Mouse (Mus musculus) thymus, postnatal 4 days (tissue): ENCODE results near the gene Gzmg.
"Not testable (repeated sequence)": the region's sequence is repeated elsewhere in the genome, so short reads cannot be mapped to it uniquely, and the experiment has no call there.

Experiments used
- DNase-seq: peaks from one replicate; pipeline ENCODE4 v3.0.0; 2021

Gzmg gene

DNA sequence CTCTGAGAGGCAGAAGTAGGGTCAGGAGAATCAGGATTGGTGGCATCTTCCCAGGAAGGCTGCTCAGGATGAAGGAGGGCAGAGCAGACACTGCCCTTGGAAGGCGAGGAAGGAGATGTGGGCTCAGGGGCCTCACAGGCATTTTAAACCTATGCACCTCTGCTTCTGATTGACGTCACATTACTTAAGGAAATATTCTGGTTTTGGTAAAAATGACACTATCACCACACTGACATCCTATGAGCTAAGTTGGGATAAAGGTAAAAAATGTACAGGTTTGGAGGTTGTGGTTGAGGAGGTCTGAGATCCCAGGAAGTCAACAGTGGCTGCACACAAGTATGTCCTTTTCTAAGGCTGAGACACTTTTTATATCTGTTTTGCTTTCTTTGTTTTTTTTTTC is at the start of gene Gzmg:
TSS of gene Gzmg (minus strand) at position 101 of the 400 bp plus-strand sequence.
- DNase-seq, result not testable (repeated sequence)

DNA sequence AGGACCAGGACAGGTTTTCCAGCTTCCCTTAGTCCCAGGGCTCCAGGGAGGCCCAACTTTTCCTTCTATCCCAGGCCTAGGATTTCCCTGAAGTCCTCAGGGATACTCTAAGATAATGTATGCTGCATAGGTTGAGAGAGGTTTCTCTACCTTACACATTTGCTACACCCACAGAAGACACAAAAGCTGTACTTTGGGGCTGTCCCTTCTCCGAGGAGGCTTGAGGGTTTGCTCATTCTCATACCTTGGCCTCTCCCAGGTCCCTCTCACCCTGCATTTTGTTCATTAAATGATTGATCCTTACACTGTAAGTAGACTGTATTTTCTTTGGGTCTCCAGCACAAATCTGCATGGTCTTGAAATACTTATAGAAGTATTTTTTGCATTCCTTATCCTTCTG is 46.2 kb upstream of the Gzmg start:
- no peak for DNase-seq

DNA sequence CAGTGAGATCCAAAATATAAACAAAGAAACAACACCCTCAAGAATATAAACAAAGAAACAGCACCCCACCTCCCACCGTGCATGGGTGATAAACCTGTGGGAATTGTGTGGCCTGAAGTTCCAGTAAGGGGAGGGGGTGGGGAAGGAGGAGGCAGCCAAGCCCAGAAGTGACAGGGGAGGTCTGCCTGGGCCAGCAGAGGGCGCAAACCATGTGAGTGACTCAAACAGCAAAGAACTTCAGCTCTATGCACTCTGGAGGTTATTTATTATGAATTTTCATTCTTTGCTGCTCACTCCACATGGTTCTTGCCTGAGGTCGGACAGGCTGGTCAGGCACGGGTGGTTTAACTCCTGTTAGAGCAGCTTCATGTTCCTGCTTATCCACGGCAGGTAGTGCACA is 45.6 kb upstream of the Gzmg start:
- peak; percentile 83 for DNase-seq

DNA sequence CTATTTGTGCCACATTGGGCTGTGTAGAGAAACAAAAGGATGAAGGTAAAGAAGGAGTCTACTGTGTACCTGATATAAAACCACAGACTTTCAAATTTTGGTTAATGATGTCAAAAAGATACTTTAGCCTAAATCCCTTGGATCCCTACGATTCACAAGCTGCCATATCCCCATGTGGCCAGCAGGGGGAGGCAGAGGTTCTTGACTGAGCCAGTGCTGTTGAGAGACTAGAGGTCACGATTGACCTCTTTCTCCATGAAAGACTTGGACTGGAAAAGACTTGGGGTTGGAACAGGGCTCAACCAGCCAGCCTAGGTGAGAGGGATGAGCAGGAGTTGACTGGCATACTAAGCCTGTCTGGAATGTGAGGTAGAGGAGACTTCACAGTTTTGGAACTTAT is 44.6 kb upstream of the Gzmg start:
- peak; percentile 82 for DNase-seq

DNA sequence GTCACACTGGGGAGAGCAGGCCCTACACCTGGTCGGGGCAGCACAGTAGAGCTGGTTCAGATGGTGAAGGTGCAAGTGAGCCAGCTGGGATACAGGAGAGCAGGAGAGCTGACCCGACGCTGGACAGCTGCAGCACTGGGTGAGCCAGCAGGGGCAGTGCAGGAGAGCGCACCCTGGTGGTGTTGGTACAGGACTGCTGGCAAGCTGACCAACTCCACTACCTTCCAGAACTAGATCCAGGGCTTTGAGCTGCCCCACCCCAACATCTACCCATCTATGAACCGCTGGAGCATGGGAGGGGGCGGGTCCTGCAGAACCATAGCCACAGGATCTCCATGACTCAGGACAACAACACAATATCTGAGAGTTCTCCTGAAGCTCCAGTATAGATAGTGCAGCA is 27.6 kb upstream of the Gzmg start:
- peak; percentile 46 for DNase-seq

DNA sequence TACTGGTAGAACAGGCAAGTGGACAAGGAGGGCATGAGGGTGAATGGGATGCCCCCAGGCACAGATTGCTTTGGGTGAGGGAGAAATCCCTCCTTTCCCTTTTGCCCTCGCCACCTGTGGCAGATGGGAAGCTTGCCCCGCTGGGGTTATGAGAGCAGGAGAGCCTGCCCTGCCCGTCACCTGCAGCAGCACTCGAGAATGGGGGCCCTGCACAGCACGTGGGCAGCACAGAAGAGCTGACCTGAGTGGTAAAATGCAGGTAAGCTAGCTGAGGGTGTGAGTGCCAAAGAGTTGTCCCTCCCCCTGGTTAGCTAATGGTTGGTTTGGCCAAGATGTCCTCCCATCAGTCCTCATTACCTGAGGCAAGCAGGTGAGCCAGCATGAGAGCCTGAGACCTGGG is 27.1 kb upstream of the Gzmg start:
- no peak for DNase-seq

DNA sequence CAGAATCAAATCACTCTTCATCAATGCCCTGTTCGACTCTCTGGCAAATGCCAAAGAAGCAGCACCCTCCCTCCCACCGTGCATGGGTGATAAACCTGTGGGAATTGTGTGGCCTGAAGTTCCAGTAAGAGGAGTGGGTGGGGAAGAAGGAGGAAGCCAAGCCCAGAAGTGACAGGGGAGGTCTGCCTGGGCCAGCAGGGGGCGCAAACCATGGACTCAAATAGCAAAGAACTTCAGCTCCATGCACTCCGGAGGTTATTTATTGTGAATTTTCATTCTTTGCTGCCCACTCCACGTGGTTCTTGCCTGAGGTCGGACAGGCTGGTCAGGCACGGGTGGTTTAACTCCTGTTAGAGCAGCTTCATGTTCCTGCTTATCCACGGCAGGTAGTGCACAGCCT is 18.3 kb upstream of the Gzmg start:
- DNase-seq, result peak; percentile 80

DNA sequence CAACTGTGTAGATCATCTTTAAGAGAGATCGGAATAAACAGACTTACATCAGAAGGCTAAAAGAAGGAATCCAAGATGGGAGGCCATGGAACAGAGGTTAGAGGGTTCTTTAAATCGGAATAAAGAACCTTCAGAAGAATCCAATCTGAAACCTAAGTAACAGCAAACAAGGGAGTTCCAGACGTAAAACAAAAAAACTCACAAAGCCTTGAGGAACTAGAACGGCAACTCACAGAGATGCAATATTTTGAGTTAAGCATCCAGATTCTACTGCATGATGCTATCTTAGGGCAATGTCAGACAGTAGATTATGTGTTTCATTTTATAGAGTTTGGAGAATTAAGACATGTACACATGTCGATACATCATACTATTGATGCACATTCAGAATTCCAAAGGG is 15.1 kb upstream of the Gzmg start, which contains the start of gene Gzmn:
TSS of gene Gzmn (minus strand) at position 101 of the 400 bp plus-strand sequence.
- DNase-seq, result no peak

DNA sequence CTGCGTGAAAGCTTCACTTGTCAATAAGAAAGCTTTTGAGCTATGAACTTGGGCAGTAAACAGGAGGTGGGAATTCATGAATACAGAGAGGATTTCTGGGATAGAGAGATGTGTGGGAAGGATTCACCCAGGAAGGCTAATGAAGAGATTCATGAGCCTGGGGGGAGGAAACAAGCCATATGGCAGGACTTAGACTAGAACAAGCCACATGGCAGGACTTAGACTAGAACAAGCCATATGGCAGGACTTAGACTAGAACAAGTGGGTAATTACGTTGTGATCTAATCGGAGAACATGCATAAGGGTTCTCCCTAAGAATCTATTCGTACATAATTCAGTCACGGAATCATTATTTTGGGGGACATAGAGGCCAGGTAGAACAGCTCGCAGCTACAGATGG is 14.0 kb upstream of the Gzmg start:
- DNase-seq, result no peak

DNA sequence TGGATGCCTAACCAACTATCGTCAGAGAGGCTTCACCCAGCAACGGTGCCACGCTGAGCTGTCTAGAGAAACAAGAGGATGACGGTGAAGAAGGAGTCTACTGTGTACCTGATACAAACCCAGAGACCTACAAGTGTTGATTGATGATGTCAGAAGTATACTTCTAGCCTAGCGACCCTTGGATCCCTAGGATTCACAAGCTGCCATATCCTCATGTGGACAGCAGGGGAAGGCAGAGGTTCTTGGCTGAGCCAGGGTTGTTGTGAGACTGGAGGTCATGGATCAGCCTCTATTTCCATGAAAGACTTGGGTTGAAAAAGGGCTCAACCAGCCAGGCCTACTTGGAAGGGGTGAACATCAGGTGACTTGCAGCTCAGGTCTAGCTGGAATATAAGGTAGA is 13.4 kb upstream of the Gzmg start:
- DNase-seq, result no peak

DNA sequence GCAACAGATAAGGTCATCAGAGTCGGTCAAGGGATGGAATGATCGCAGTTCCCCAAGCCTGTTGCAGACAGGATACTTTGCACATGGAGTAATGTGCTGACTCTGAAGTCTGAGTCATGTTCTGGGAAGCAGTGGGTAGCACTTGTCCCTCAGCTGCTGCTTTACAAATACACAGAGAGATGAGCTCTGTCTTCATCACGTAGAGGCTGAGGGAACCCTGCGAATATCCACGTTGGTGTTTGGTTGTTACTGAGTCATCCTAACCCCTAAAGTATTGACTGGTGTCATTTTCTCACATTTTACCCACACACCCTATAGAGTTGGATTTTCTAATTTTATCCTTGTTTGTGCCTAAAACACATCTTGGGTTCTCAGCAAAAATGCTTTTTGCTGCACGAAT is 8.6 kb upstream of the Gzmg start:
- DNase-seq, result no peak

DNA sequence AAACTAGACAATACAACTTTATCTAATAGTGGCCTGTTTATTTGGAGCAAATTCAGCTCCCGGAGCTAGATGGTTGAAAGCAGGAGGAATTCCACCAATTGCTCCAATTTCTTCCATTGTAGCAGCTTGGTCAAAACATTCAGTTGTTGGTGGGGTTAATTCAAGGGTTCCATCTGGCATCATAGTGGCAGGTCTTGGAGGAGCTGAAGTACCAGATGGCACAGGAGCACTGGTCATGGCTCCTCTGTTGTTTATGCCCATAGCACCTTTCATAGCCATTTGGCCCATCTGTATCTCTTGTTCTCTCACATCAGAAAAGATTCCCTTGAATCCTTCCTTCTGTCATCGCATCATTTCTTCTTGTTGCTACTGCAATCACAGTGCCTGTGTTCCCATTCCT is 2.7 kb upstream of the Gzmg start:
- no peak for DNase-seq

DNA sequence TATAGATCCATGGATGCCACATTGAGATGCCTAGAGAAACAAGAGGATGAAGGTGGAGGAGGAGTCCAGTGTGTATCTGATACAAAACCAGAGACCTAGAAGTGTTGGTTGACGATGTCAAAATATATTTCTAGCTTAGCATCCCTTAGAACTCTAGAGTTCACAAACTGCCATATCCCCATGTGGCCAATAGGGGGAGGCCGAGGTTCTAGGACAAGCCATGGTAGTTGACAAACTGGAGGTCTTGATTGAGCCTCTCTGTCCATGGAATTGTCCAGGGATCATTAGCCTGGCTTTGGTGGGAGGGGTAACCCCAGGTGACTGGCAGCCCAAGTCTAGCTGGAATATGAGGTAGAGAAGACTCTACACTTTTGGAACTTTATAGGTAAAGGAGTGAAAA is 4.0 kb downstream of the Gzmg start:
- peak; percentile 34 for DNase-seq

DNA sequence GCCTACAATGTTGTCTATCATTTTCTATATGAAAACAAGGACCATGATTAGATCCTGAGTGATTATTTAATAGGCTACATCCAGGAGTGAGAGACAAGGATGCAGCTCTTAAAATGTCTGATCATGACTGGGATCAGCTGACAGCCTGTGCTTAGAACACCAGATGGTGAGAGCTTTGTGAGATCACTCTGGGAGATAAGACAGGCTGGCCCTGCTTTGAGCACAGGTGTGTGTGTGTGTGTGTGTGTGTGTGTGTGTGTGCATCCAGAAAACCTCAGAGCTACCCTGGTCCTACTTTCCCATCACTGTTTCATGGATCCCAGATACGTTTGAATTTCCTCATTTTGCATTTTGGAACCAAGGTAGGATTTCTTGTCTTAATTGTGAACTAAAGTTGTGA is 25.7 kb downstream of the Gzmg start:
- not testable (repeated sequence) for DNase-seq

DNA sequence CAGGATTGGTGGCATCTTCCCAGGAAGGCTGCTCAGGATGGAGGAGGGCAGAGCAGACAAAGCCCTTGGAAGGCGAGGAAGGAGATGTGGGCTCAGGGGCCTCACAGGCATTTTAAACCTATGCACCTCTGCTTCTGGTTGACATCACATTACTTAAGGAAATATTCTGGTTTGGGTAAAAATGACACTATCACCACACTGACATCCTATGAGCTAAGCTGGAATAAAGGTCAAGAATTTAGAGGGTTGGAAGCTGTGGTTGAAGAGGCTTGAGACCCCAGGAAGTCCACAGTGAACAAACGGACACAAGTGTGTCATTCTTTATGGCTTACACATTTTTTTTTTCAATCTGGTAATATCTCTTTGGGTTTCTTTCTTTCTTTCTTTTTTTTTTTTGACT is 26.9 kb downstream of the Gzmg start, which contains the start of gene Gzmd:
TSS of gene Gzmd (minus strand) at position 101 of the 400 bp plus-strand sequence.
- not testable (repeated sequence) for DNase-seq

DNA sequence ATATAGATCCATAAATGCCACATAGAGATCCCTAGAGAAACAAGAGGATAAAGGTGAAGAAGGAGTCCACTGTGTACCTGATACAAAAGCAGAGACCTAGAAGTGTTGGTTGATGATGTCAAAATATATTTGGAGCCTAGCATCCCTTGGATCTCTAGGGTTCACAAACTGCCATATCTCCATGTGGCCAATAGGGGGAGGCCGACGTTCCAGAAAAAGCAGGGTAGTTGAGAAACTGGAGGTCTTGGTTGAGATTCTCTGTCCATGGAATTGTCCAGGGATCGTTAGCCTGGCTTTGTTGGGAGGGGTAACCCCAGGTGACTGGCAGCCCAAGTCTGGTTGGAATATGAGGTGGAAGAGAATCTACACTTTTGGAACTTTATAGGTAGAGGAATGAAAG is 31.0 kb downstream of the Gzmg start:
- peak; percentile 14 for DNase-seq

DNA sequence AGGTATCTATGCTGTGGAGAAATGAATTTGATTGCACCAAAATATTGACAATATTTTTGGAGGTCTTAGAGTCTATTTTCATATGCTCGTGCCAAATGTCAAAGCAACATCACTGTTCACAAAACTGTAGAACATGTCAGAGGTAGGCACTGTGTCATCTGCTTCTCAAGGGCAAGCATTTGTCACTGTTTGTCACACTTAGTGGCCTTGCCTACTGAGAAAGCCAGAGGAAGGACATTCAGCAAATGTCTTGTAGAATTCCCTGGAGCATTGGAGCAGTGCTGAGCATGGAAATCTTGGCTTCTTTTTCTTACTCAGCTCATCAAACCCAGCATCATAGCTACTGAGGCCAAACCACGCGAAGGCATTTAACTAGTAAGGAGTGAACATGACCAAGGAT is 35.9 kb downstream of the Gzmg start:
- DNase-seq, result no peak

DNA sequence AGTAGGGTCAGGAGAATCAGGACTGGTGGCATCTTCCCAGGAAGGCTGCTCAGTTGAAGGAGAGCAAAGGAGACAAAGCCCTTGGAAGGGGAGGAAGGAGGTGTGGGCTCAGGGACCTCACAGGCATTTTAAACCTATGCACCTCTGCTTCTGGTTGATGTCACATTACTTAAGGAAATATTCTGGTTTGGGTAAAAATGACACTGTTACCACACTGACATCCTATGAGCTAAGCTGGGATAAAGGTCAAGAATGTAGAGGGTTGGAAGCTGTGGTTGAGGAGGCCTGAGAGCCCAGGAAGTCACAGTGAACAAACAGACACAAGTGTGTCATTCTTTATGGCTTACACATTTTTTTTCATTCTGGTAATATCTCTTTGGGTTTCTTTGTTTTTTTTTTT is 38.9 kb downstream of the Gzmg start, which contains the start of gene Gzme:
TSS of gene Gzme (minus strand) at position 101 of the 400 bp plus-strand sequence.
- no peak for DNase-seq

DNA sequence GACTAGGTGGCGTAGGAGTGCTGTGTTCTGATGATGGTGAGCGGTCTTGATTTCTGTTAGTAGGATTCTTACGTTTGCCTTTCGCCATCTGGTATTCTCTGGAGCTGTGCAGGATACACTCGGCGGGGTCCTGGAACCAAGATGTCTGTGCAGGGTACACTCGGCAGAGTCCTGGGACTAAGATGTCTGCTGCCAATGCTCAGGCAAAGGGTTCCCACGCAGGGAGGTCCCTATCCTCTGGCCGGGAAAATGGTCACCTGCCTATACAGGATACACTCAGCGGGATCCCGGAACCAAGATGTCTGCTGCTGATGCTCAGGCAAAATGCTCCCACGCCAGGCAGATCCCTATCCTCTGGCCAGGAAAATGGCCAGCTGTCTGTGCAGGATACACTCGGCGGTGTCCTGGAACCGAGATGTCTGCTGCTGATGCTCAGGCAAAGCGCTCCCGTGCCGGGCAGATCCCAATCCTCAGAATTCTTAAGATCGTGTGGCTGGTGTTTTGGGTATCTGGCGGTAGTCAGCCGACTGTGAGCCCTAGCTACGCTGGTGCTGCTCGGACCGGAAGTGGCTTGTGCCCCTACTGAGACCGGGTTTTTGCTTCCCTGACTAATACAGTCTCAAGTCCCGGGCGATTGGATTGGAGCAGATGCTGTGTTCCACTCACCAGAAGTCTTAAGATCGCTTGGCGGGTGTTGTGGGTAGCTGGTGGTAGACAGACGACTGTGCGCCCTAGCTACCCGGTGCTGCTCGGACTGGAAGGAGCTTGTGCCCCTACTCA is 43.7 kb downstream of the Gzmg start:
- not testable (repeated sequence) for DNase-seq
